Mouse (Mus musculus) CD8-positive naive resting alpha-beta T cell, adult 2 months (primary cell): Measurements from ENCODE around the gene 0610010F05Rik.
A peak's percentile ranks its signal among the peaks of the same experiment; 100 is the strongest.

Source experiments
- DNase-seq, 2 experiments: peaks; one replicate each; pipeline ENCODE4 v3.0.0; 2022; ENCODE audit warnings: low read depth in 2 of 2, low spot score in 2 of 2

Gene 0610010F05Rik

GRCm38 (mm10) chr11:23570130-23570529 is 63.3 kb downstream of the 0610010F05Rik start:
- DNase-seq, result no peak

- peak; percentile 44 to 64 for DNase-seq
Measured at GRCm38 (mm10) chr11:23565761-23566160, 67.7 kb downstream of the 0610010F05Rik start.

- no peak for DNase-seq
Measured at GRCm38 (mm10) chr11:23557039-23557630, 76.3 kb downstream of the 0610010F05Rik start.

DNA sequence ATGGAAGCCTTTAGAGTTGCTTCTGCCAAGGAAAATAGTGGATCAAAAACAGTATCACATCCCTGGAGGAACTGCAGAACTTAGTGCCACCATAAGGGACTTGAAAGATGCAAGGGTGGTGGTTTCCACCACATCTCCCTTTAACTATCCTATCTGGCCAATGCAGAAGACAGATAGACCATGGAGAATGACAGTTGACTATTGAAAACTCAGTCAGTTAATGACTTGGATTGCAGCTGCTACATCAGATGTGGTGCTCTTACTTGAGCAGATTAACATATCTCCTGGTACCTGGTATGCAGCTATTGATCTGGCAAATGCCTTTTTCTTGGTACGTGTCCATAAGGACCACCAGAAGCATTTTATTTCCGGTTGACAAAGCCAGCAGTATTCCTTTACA is 96.0 kb downstream of the 0610010F05Rik start:
- no peak for DNase-seq

DNA sequence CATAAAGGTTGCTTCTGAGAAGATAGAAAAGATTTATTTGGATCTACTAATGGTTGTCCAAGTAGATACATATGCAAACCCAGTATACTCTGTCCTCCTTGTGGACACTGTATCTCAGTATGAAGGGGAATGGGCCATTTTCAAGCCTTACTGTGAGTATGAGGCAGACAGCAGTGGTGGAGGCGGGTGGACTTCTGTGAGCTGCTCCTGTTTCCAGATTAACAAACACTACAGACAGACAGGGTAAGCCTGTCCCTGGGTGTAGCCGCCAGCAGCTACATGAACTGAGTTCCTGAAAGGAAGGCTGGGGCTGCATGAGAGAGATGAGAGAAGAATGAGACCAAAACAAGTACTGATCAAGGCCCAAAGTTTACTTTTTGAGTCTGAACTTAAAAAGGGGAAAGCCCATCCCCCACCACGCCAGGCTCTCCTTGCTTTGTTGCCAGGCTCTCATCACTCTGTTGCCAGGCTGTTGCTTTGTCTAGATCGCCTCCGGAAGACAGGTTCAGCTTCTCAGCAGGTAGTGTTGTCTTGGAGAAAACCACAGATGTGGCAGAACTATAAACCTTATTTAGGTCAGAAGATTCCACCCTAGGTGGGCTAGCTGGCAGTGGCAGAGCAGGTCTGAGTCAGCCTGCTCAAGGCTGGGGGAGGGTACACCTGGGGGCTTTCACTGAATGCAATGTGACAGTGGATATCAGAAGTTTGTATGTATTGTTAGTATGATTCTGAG is 112.8 kb downstream of the 0610010F05Rik start, which contains the start of gene 1700093K21Rik:
Gene 1700093K21Rik (minus strand): TSS at position 683 of the 733 bp plus-strand sequence.
- DNase-seq, result no peak

- DNase-seq, result no peak
Measured at GRCm38 (mm10) chr11:23518981-23519380, 114.5 kb downstream of the 0610010F05Rik start.

- DNase-seq, result no peak
Measured at GRCm38 (mm10) chr11:23515315-23515714, 118.1 kb downstream of the 0610010F05Rik start.
